Mouse (Mus musculus): ENCODE results near the gene Wnt10a. TPM values are rescaled to one million over a fixed set of nuclear protein-coding genes. Genes with fewer than 3 reads are reported as not detected.
A peak's percentile ranks its signal among the peaks of the same experiment; 100 is the strongest.

The Wnt10a gene
- polyA plus RNA-seq, 1 experiment from 2014 or later: 1.2 TPM

DNA sequence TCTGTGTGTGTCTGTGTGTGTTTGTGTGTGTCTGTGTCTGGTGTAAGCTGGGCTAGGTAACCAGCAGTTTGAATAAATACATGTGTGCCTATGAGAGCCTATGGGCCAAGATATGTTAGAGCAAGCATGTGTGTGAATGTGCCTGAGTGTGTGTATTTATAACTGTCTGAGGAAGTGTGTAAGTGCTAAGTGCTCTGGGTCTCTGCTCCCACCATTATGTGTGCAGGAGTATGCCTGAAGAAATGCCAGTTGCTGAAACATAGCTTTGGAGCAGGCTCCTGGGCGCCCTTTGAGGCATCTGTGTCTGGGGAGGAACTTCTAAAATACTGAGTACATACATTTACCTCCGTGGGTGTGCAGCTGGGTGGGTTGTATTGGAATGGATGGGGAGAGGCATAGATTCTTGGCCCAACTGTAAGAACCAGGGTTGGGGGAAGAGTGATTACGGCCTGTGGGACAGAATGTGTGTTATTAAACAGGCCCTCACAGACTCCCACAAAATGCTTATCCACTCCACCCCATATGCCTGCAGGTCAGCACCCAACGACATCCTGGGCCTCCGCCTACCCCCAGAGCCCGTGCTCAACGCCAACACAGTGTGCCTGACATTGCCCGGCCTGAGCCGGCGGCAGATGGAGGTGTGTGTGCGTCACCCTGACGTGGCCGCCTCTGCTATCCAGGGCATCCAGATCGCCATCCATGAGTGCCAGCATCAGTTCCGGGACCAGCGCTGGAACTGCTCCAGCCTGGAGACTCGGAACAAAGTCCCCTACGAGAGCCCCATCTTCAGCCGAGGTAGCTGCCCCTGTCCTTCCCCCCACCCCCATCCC lies 1.7 kb downstream of the Wnt10a start:
- H3K9me3 ChIP-seq: no peaks in the 10 kb centered on the region

DNA sequence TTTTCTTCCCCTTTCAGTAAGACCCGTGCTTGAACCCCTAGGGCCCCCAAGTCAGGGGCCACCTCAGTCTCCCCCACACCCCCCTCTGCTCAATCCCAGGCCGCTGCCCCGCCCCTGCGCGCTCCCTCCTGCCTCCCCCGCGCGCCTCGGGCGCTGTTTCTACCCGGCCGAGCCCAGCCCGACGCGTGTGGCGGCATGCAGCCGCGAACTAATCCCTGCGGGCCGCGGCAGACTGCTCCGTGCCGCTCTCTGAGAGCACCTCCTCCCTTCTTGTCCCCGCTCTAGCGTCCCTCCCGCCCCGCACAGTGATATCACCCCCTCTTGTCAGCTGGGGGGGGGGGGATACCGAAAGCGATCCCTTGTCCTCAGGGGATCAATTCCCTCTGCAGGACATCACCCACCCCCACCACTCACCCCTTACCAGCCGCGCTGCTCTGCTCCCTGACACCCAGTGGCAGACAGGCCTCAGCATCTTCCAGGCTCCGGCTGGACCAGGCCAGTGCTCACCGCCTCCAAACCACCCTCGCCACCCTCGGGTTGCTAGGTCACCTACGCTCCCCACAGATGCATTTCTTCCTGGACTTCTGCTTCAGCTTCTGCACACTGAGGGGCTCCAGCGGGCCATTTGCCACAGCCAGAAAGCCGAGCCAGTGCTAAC lies 3.3 kb downstream of the Wnt10a start:
- H3K27ac ChIP-seq (replicated peaks): peak overlapping the region; percentile 35; the same call in 1 of the 2 replicates
- H3K36me3 ChIP-seq (replicated peaks): no peaks in the 10 kb centered on the region
- WGBS: under 1% methylated on average over 38 of the region's 38 CpGs
- H3K4me3 ChIP-seq: peak overlapping the region; percentile 50
- H3K27me3 ChIP-seq (replicated peaks; ENCODE audit: low read depth, poor library complexity, severe bottlenecking): peaks cover 100% of the 10 kb centered on the region
- H3K4me1 ChIP-seq: peaks cover 79% of the 10 kb centered on the region
- H3K9me3 ChIP-seq: no peaks in the 10 kb centered on the region
- DNase-seq (ENCODE audit: low spot score): peak; percentile 76

More for the DNA sequence above, 1.7 kb downstream of the Wnt10a start:
- no peak for DNase-seq (ENCODE audit: low spot score)
- no peak overlapping the region for H3K4me3 ChIP-seq
- no peak overlapping the region for H3K27ac ChIP-seq (replicated peaks)
- peaks cover 84% of the 10 kb centered on the region for H3K4me1 ChIP-seq
- no peaks in the 10 kb centered on the region for H3K36me3 ChIP-seq (replicated peaks)
- WGBS: 6% methylated on average over 19 of the region's 19 CpGs
- H3K27me3 ChIP-seq (replicated peaks; ENCODE audit: low read depth, poor library complexity, severe bottlenecking): peaks cover 100% of the 10 kb centered on the region

DNA sequence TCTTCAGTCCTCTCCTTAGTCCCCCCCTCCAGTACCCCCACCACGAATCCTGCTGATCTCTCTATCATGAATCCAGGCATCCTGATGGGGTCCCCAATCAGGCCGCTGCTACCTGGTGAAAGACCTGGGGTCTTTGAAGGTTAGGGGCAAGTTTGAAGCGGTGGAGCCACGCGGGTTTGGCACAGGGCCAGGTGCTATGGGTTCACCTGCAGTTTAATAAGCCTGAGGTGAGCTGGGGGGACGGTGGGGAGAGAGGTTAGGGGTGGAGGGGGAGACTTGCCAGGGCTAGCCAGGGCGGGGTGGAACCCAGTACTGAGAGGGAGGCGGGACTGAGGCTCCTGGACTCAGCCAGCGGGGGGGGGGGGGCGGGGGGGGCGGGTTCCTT lies 3.8 kb downstream of the Wnt10a start:
- WGBS: 3% methylated on average over 11 of the region's 11 CpGs
- H3K36me3 ChIP-seq (replicated peaks): no peaks in the 10 kb centered on the region
- H3K4me1 ChIP-seq: peaks cover 74% of the 10 kb centered on the region
- H3K27ac ChIP-seq (replicated peaks): peak overlapping the region; percentile 35; the same call in 1 of the 2 replicates
- H3K4me3 ChIP-seq: peak overlapping the region; percentile 50; the same call in 1 of the 2 replicates
- H3K9me3 ChIP-seq: no peaks in the 10 kb centered on the region
- no peak for DNase-seq (ENCODE audit: low spot score)
- peaks cover 100% of the 10 kb centered on the region for H3K27me3 ChIP-seq (replicated peaks; ENCODE audit: low read depth, poor library complexity, severe bottlenecking)

DNA sequence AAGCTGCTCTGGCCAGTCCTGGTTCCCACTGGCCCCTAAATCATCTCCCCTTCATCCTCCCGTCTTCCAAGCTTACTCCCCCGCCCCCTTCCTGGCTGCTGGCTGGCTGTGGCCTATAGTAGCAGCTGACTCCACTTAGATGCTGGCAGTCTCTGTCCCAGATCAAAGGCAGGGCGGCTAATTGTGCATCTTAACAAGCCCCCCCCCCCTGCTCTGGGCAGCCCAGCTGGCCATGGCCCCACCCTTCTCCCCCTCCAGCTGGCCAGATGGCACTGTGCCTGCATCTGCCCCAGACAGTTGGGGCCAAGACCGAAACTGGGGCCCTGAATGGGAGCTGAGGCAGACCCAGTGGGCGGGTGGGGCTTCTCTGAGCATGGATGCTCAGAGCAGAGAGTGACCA lies 6.1 kb downstream of the Wnt10a start:
- H3K36me3 ChIP-seq (replicated peaks): no peaks in the 10 kb centered on the region
- H3K27me3 ChIP-seq (replicated peaks; ENCODE audit: low read depth, poor library complexity, severe bottlenecking): peaks cover 100% of the 10 kb centered on the region
- peak; percentile 76 for DNase-seq (ENCODE audit: low spot score)
- H3K27ac ChIP-seq (replicated peaks): no peak overlapping the region
- no peak overlapping the region for H3K4me3 ChIP-seq
- H3K9me3 ChIP-seq: no peaks in the 10 kb centered on the region
- H3K4me1 ChIP-seq: peaks cover 67% of the 10 kb centered on the region
- 13% methylated on average over 5 of the region's 5 CpGs for WGBS

DNA sequence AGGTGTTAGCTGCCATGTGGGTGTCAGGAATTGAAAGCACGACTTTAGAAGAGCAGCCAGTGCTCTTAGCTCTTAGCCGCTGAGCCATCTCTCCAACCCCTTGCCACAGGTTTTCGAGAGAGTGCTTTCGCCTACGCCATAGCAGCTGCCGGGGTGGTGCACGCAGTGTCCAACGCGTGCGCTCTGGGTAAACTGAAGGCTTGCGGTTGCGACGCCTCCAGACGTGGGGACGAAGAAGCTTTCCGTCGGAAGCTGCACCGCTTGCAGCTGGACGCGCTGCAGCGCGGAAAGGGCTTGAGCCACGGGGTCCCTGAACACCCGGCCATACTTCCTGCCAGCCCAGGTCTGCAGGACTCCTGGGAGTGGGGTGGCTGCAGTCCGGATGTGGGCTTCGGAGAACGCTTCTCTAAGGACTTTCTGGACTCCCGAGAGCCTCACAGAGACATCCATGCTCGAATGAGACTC lies 9.1 kb downstream of the Wnt10a start:
- peak; percentile 47 for DNase-seq (ENCODE audit: low spot score)
- H3K9me3 ChIP-seq: no peaks in the 10 kb centered on the region
- peaks cover 100% of the 10 kb centered on the region for H3K27me3 ChIP-seq (replicated peaks; ENCODE audit: low read depth, poor library complexity, severe bottlenecking)
- no peaks in the 10 kb centered on the region for H3K36me3 ChIP-seq (replicated peaks)
- H3K4me1 ChIP-seq: peaks cover 69% of the 10 kb centered on the region
- WGBS: under 1% methylated on average over 29 of the region's 29 CpGs
- H3K27ac ChIP-seq (replicated peaks): no peak overlapping the region
- H3K4me3 ChIP-seq: peak overlapping the region; percentile 41

DNA sequence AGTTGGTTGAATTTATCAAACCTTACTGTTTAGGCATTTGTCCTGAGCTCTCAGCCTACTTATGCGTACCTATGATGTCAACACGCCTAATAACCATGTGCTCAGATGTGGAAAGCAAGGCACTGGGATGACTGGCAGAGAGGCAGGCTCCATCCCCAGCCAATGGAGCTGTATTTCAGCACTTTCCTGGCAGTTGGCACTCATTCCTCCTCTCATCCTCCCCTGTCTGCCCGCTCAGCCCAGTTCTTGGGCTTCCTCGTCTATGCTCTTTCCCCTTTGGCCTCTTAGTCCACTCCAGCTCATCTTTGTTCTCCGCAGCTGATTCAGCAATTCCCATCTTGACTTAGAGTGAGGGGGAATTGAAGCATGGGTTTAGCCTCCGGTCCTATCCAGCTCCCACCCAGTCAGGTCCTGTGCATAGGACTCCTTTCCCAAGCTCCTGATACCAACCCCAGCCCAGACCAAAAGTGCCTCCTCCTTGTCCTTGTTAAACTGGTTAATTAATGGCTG lies 10.4 kb downstream of the Wnt10a start:
- H3K36me3 ChIP-seq (replicated peaks): no peaks in the 10 kb centered on the region
- no peaks in the 10 kb centered on the region for H3K9me3 ChIP-seq
- whole genome bisulfite sequencing: 12% methylated on average over 6 of the region's 6 CpGs
- no peak overlapping the region for H3K4me3 ChIP-seq
- H3K27ac ChIP-seq (replicated peaks): no peak overlapping the region
- DNase-seq (ENCODE audit: low spot score): no peak
- peaks cover 75% of the 10 kb centered on the region for H3K4me1 ChIP-seq
- peaks cover 100% of the 10 kb centered on the region for H3K27me3 ChIP-seq (replicated peaks; ENCODE audit: low read depth, poor library complexity, severe bottlenecking)

DNA sequence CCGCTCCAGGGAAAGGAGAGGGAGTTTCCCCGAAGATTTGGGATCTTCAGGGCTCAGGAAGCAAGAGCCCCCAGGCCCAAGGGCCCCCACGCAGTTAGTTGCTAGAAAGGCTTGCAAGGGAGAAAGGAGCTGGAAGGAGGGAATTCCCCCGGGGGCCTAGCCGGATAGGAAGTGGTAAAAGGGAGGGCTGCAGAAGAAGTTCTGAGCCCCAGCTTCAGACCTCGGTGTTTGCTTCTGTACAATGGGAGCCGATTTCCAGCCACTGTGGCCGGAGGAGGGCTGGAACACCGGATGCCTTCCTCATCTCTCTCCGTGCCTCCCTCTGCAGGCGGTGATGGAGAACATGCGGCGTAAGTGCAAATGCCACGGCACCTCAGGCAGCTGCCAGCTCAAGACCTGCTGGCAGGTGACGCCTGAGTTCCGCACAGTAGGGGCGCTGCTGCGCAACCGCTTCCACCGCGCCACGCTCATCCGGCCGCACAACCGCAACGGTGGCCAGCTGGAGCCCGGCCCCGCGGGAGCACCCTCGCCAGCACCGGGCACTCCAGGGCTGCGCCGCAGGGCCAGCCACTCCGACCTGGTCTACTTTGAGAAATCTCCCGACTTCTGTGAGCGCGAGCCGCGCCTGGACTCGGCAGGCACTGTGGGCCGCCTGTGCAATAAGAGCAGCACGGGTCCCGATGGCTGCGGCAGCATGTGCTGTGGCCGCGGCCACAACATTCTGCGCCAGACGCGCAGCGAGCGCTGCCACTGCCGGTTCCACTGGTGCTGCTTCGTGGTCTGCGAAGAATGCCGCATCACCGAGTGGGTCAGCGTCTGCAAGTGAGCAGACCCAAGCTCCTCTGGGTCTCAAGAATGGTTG lies 11.7 kb downstream of the Wnt10a start:
- peak; percentile 85 for DNase-seq (ENCODE audit: low spot score)
- H3K9me3 ChIP-seq: no peaks in the 10 kb centered on the region
- WGBS: under 1% methylated on average over 57 of the region's 57 CpGs
- peak overlapping the region; percentile 54 for H3K4me3 ChIP-seq
- no peak overlapping the region; the same call in 1 of the 2 replicates for H3K27ac ChIP-seq (replicated peaks)
- H3K36me3 ChIP-seq (replicated peaks): no peaks in the 10 kb centered on the region
- peaks cover 100% of the 10 kb centered on the region for H3K27me3 ChIP-seq (replicated peaks; ENCODE audit: low read depth, poor library complexity, severe bottlenecking)
- peaks cover 76% of the 10 kb centered on the region for H3K4me1 ChIP-seq

DNA sequence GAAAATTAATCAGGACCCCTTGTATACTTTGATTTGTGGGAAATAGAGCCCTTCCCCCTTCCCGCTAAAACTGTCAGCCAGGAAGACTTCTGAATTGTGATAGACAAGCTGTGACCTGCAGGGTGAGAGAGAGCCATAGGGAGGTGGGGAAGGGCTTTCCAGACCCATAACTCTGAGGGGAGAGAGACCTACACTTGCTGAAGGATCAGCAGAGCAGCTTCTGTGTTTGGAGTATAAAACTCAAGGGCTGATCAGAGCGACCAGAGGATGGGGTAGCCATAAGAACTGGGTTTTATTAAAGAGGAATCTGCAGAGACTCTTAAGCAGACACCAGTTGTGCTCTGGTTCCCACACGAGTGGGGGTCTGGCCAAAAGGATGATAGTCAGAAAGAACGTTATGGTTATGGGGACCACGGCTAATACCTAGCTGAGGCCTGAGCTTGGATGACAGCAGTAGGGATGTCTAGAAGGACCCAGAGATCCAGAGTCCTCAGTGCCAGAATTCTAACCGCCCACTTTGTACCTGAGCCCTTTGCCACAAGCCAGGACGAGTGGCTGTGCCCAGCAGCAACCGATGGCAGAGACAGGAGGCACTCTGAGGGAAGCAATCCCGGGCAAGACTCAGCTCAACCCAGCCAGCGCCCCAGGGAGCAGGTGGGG lies 13.0 kb downstream of the Wnt10a start:
- Histone ChIP-seq H3K27ac (replicated peaks) (no peak overlapping the region), H3K4me3 (no peak overlapping the region), H3K36me3 (replicated peaks) (no peaks in the 10 kb centered on the region), H3K27me3 (replicated peaks; ENCODE audit: low read depth, poor library complexity, severe bottlenecking) (peaks cover 100% of the 10 kb centered on the region), H3K4me1 (peaks cover 74% of the 10 kb centered on the region), H3K9me3 (no peaks in the 10 kb centered on the region)
- DNase-seq (ENCODE audit: low spot score): no peak
- 4% methylated on average over 10 of the region's 10 CpGs for WGBS

DNA sequence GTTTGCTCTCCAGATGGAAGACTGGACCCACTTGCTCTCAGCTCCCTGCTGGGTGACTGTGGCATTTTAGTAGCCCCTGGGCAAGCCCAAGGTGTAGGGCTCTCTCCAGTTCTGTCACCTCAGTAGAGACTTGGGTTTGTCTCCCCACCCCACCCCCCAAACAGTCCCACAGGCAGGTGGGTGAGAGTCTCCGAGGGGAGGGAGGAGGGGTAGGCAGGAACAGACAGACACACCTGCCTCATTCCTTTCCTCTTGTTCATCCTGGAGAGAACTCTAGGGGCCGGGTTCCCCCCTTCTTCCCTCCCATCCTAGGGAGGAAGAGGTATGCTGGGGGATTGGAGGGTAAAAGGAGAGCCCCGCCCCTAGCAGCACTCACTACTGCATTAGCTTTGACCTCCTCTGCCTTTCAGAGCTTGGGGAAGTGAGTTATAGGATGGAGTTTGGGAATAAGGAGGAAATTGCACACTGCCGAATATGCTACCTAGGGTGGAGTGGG lies 14.1 kb downstream of the Wnt10a start:
- no peak overlapping the region for H3K27ac ChIP-seq (replicated peaks)
- WGBS: 8% methylated on average over 4 of the region's 4 CpGs

DNA sequence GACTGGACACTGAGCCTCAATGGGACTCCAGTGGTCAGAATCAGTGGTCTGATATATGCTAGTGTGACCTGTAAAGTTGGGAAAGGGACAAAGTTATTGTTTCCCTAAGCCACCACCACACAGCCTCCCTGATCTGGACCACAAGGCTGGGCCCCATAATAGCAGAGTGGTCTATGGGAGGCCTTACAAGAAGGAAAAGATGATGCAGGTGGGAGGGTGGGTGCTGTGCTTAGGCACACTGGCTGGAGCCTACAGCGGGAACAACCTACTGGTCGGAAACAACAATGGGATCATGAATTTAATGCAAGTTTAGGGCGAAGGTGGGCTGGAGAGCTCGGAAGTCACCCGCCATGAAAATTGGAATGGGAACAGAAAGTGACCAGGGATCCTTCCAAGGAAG lies 14.5 kb downstream of the Wnt10a start:
- 7% methylated on average over 5 of the region's 5 CpGs for WGBS
- Histone ChIP-seq H3K27ac (replicated peaks) (no peak overlapping the region), H3K9me3 (no peaks in the 10 kb centered on the region), H3K4me3 (no peak overlapping the region; the same call in 1 of the 2 replicates), H3K27me3 (replicated peaks; ENCODE audit: low read depth, poor library complexity, severe bottlenecking) (peaks cover 100% of the 10 kb centered on the region), H3K36me3 (replicated peaks) (no peaks in the 10 kb centered on the region), H3K4me1 (peaks cover 64% of the 10 kb centered on the region)
- DNase-seq (ENCODE audit: low spot score): no peak

More for the DNA sequence above, 14.1 kb downstream of the Wnt10a start:
- Histone ChIP-seq H3K4me3 (no peak overlapping the region), H3K36me3 (replicated peaks) (no peaks in the 10 kb centered on the region), H3K27me3 (replicated peaks; ENCODE audit: low read depth, poor library complexity, severe bottlenecking) (peaks cover 100% of the 10 kb centered on the region), H3K4me1 (peaks cover 68% of the 10 kb centered on the region), H3K9me3 (no peaks in the 10 kb centered on the region)
- no peak for DNase-seq (ENCODE audit: low spot score)

DNA sequence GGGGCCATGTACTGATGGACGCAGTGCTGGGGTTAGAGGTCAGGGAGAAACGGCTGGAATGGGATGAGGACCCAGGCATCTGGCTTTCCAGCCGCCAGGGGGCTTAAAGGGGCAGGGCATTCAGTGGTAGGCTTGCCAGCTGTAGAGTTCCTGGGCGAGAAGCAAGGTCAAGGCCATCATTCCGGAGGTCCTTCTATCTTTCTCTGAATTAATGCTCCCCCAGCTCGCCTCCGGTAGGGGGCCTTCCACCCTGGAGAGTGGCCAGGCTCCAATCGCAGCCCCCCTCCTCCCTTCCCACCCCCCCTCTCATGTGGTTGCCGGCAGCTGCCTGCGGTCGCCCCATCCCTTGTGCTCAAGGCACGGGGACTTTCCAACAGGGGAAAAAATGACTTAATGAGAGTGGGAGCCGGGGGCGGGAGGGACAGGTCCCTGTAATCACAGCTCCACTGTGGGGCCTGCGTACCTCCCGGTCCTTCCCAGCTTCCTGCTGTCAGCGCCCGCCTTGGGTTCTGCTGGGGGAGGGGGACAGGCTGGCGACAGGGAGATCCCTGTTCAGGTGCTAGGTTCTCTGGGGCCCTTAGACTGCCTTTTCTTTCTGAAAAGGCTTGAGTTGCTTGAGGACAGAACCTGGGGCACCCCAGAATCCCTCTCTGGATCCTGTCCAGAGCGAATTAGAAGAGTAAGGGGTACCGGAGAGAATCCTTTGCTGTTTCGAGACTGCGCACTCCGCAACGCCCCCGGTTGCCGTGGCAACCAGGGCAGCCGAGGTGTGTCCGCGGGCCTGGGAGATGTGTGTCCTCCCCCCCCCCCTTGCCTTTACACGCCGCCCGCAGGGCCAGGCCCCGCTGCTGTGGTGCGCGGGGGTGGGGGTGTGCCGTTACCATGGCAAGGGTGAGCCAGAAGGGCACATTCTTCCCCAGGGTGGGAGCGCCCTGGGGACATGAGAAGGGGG lies 15.3 kb downstream of the Wnt10a start:
- peaks cover 100% of the 10 kb centered on the region for H3K27me3 ChIP-seq (replicated peaks; ENCODE audit: low read depth, poor library complexity, severe bottlenecking)
- H3K36me3 ChIP-seq (replicated peaks): no peaks in the 10 kb centered on the region
- under 1% methylated on average over 38 of the region's 38 CpGs for WGBS
- H3K4me3 ChIP-seq: peak overlapping the region; percentile 50
- no peaks in the 10 kb centered on the region for H3K9me3 ChIP-seq
- H3K4me1 ChIP-seq: peaks cover 61% of the 10 kb centered on the region
- DNase-seq (ENCODE audit: low spot score): peak; percentile 66
- peak overlapping the region; percentile 40; the same call in 1 of the 2 replicates for H3K27ac ChIP-seq (replicated peaks)
